Mouse (Mus musculus) kidney, embryonic 14.5 days (tissue): Measurements from ENCODE around the gene Gbx1. TPM values are rescaled to one million over a fixed set of nuclear protein-coding genes. Genes with fewer than 3 reads are reported as not detected.

Experiments
- ATAC-seq: fragments of 200-750 bp; cut with Nextera tagmentation; 2 replicates; pipeline ENCODE4 v1.8.0; 2017; ENCODE audit warnings: moderate number of reproducible peaks, mild to moderate bottlenecking, moderate TSS enrichment, moderate library complexity; ENCODE audit not compliant: low FRiP score, low TSS enrichment
- H3K27ac ChIP-seq: fragments of 300-500 bp; sonication (generic); 2 replicates; pipeline ENCODE4 v1.5.1; 2014; ENCODE audit warnings: low read depth, mild to moderate bottlenecking, low read length, moderate library complexity, mixed read lengths
- H3K27me3 ChIP-seq: fragments of 300-500 bp; sonication (generic); 2 replicates; pipeline ENCODE4 v1.6.1; 2014; ENCODE audit warnings: mild to moderate bottlenecking, low read length; ENCODE audit not compliant: control insufficient read depth, insufficient read depth
- H3K36me3 ChIP-seq: fragments of 300-500 bp; sonication (generic); 2 replicates; pipeline ENCODE4 v1.6.1; 2014; ENCODE audit warnings: low read length, mixed read lengths; ENCODE audit not compliant: control insufficient read depth, insufficient read depth
- H3K4me1 ChIP-seq: fragments of 300-500 bp; sonication (generic); 2 replicates; pipeline ENCODE4 v1.6.1; 2014; ENCODE audit warnings: low read length, mixed read lengths; ENCODE audit not compliant: control insufficient read depth, insufficient read depth
- H3K4me2 ChIP-seq: fragments of 300-500 bp; sonication (generic); replicated peaks from 2 replicates; pipeline ENCODE4 v1.6.1; 2014; ENCODE audit warnings: low read depth, mild to moderate bottlenecking, low read length
- H3K4me3 ChIP-seq: fragments of 300-500 bp; sonication (generic); 2 replicates; pipeline ENCODE4 v1.5.1; 2014; ENCODE audit warnings: mild to moderate bottlenecking, low read length
- H3K9ac ChIP-seq: fragments of 300-500 bp; sonication (generic); 2 replicates; pipeline ENCODE4 v1.6.1; 2014; ENCODE audit warnings: low read depth, mild to moderate bottlenecking, low read length, moderate library complexity
- H3K9me3 ChIP-seq: fragments of 300-500 bp; sonication (generic); 2 replicates; pipeline ENCODE4 v1.6.1; 2016; ENCODE audit warnings: low read length; ENCODE audit not compliant: control insufficient read depth
- WGBS: fragments of 180-500 bp; shearing (Covaris S2); extraction: QIAGEN DNeasy Blood & Tissue Kit; methylation state at CpG from one replicate; pipeline ENCODE4 v1.1.7; 2014; 5-methylcytosine and 5-hydroxymethylcytosine counted together
- polyA plus RNA-seq: library from polyadenylated mRNA; unstranded; fragments of >200 nt; fragmentation: Nextera tagmentation; extraction: Ambion mirVana; gene quantifications from 2 replicates; pipeline ENCODE4 v1.2.1, GENCODE M21; 2014

Gene Gbx1
- polyA plus RNA-seq, 1 experiment from 2014 or later: 0.05 TPM

DNA sequence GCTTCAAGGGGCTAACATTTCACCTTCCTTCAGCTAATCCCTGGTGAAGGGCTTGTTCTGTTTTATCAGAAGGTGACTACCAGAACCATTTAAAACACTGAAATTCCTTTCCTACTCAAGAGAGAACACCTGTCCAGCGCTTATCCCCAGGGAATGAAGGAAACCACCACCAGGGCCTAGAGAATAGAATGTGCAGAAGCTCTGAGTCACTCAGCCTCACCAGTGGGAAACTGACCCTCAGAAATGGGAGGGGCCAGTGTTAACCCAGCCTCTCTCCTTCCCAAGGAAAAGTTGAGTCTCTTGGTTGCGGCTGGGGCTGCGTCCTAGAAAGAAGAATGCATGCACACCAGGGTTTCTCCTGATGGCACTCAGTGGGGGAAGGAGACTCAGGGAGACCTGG, 71.9 kb downstream of the Gbx1 start:
- H3K4me3 ChIP-seq: no peak overlapping the region
- peaks cover 3% of the 10 kb centered on the region for H3K36me3 ChIP-seq
- no peak for ATAC-seq
- H3K9me3 ChIP-seq: no peaks in the 10 kb centered on the region
- no peak overlapping the region; the same call in 1 of the 2 replicates for H3K9ac ChIP-seq
- peak overlapping the region; percentile 27; the same call in 1 of the 2 replicates for H3K27ac ChIP-seq
- peaks cover 27% of the 10 kb centered on the region for H3K4me1 ChIP-seq
- WGBS: 77% methylated on average over 3 of the region's 3 CpGs
- no peaks in the 10 kb centered on the region for H3K27me3 ChIP-seq
- H3K4me2 ChIP-seq: no peak overlapping the region

DNA sequence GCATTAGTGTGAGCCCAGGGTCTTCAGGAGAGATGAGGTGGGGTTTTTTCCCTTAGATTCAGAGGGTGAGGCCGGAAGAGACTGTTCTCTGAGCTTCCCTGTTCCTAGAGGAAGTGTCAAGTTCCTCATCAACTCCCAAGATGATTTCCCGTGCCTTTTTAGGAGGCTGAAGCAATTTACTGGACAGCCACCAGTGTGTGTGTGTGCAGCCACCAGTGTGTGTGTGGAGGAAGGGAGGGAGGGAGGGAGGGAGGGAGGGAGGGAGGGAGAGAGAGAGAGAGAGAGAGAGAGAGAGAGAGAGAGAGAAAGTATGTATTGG, 73.1 kb downstream of the Gbx1 start:
- H3K27me3 ChIP-seq: no peaks in the 10 kb centered on the region
- peak overlapping the region; percentile 95; the same call in 1 of the 2 replicates for H3K9ac ChIP-seq
- H3K9me3 ChIP-seq: no peaks in the 10 kb centered on the region
- peak overlapping the region; percentile 82; the same call in 1 of the 2 replicates for H3K4me3 ChIP-seq
- WGBS: 12% methylated on average over 2 of the region's 2 CpGs
- peak overlapping the region; percentile 88 for H3K4me2 ChIP-seq
- H3K36me3 ChIP-seq: peaks cover 2% of the 10 kb centered on the region; the same call in 1 of the 2 replicates
- no peak for ATAC-seq
- H3K27ac ChIP-seq: no peak overlapping the region
- H3K4me1 ChIP-seq: peaks cover 27% of the 10 kb centered on the region

DNA sequence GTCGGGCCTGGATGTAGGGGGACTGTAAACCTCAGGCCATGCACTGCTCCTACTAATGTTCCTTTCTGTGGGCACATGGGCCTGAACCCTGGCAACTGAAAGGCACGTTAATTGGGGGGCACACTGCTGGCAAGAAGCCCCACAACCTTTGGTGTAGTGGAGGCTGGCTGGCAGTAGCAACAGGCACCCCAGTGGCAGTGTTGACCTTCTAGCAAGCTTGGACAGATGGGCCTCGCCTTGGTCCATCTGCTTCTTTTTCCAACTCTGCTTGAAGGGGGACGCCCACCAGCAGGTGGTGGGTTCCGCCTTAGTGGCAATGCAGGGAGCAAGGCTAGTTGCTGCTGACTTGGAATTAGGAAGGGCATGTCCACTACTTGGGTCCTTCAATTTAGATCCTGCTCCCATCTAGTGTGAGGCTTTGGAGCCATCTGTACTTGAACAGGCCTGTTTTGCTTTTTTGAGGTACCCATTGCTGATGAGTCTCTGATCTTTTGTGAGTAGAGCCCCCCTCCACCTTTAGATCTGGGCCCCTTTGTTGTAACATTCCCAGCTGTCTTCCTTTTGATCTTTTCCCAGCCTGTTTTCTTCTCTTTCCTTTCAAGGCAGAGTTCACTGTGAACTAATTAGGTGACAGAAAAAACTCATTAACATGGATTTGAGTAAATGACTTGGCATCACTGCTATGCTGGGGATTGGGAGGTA, 73.6 kb downstream of the Gbx1 start:
- Histone ChIP-seq H3K27ac (no peak overlapping the region), H3K9ac (peak overlapping the region; percentile 95), H3K4me3 (peak overlapping the region; percentile 82), H3K36me3 (peaks cover 2% of the 10 kb centered on the region; the same call in 1 of the 2 replicates), H3K9me3 (no peaks in the 10 kb centered on the region), H3K4me1 (peaks cover 27% of the 10 kb centered on the region), H3K27me3 (no peaks in the 10 kb centered on the region), H3K4me2 (peak overlapping the region; percentile 88)
- 13% methylated on average over 5 of the region's 5 CpGs for WGBS
- ATAC-seq: no peak

Other genes with a start within 250 kb of the Gbx1 start
- 4.6 and 5.7 TPM in 2 replicates for gene Kcnh2, start 175.6 kb downstream of the Gbx1 start, polyA plus RNA-seq
- 6.3 and 12.0 TPM in 2 replicates for gene Nos3, start 162.4 kb downstream of the Gbx1 start, polyA plus RNA-seq
- 1.1 and 1.3 TPM in 2 replicates for gene Atg9b, start 135.1 kb downstream of the Gbx1 start, polyA plus RNA-seq
- 44.9 and 55.0 TPM in 2 replicates for gene Abcb8, start 133.5 kb downstream of the Gbx1 start, polyA plus RNA-seq
- gene Asic3, start 113.8 kb downstream of the Gbx1 start, polyA plus RNA-seq: 0.57 and 0.60 TPM in 2 replicates
- 45.5 and 60.2 TPM in 2 replicates for gene Cdk5, start 103.7 kb downstream of the Gbx1 start, polyA plus RNA-seq
- 21.6 and 26.8 TPM in 2 replicates for gene Slc4a2, start 103.4 kb downstream of the Gbx1 start, polyA plus RNA-seq
- gene Fastk, start 81.9 kb downstream of the Gbx1 start, polyA plus RNA-seq: 104 and 105 TPM in 2 replicates
- gene Tmub1, start 79.3 kb downstream of the Gbx1 start, polyA plus RNA-seq: 23.8 and 25.7 TPM in 2 replicates
- 19.7 and 24.7 TPM in 2 replicates for gene Agap3, start 75.0 kb downstream of the Gbx1 start, polyA plus RNA-seq
- 0.54 and 0.91 TPM in 2 replicates for gene Asb10, start 13.8 kb upstream of the Gbx1 start, polyA plus RNA-seq
- gene 4931409K22Rik, start 29.6 kb upstream of the Gbx1 start, polyA plus RNA-seq: 0.26 and 0.34 TPM in 2 replicates
- gene Abcf2, start 50.3 kb upstream of the Gbx1 start, polyA plus RNA-seq: 102 and 121 TPM in 2 replicates
- 8.3 and 11.0 TPM in 2 replicates for gene Chpf2, start 59.5 kb upstream of the Gbx1 start, polyA plus RNA-seq
- 40.4 and 41.1 TPM in 2 replicates for gene Smarcd3, start 97.2 kb upstream of the Gbx1 start, polyA plus RNA-seq
- gene Nub1, start 158.3 kb upstream of the Gbx1 start, polyA plus RNA-seq: 33.9 and 45.0 TPM in 2 replicates
- gene Wdr86, start 203.5 kb upstream of the Gbx1 start, polyA plus RNA-seq: 36.1 and 37.0 TPM in 2 replicates
- 1.7 and 2.6 TPM in 2 replicates for gene Crygn, start 230.8 kb upstream of the Gbx1 start, polyA plus RNA-seq